Mouse (Mus musculus) brain, embryonic 18.5 days (tissue): ENCODE data around the gene Slc2a1.
A peak's percentile ranks its signal among the peaks of the same experiment; 100 is the strongest.

Experiments
- DNase-seq: peaks from one replicate; pipeline ENCODE4 v3.0.0-alpha.2; 2012; ENCODE audit warnings: low read depth, low spot score

Gene Slc2a1

GRCm38 (mm10) chr4:119131189-119131910 lies 22.8 kb downstream of the Slc2a1 start:
- no peak for DNase-seq

DNA sequence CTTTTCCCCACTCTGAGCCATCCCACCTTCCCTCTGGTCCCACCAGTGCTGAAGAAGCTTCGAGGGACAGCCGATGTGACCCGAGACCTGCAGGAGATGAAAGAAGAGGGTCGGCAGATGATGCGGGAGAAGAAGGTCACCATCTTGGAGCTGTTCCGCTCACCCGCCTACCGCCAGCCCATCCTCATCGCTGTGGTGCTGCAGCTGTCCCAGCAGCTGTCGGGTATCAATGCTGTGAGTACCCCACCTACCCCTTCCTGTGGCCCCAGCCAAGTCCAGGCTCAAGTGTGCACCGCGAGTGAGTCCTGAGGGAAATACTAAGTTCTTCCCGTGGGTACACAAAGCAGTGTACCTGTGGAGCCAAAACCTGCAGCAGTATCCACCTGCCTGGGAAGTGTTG lies 24.8 kb downstream of the Slc2a1 start:
- no peak for DNase-seq

GRCm38 (mm10) chr4:119133860-119134259 lies 25.3 kb downstream of the Slc2a1 start:
- DNase-seq: no peak

GRCm38 (mm10) chr4:119137313-119137712 lies 28.8 kb downstream of the Slc2a1 start:
- no peak for DNase-seq

DNA sequence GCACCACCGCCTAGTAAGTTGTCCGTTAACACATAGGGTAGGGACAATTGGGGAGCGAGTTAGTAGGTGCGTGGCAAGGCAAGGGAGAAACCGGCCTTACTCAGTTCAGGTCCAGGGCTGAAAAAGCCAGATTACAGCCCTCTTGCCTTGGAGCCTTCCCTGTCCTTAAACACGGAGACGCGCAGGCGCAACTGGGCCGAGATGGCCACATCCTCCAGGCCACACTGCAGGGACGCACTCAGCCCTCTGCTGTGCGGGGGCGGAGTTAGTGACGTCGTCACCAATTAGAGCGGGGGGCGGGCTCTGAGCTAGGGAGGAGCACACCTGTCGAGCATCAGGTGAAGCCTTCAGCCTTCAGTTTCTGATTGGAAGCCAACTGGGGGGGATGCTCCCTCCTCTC lies 29.7 kb downstream of the Slc2a1 start:
- peak; percentile 66 for DNase-seq

DNA sequence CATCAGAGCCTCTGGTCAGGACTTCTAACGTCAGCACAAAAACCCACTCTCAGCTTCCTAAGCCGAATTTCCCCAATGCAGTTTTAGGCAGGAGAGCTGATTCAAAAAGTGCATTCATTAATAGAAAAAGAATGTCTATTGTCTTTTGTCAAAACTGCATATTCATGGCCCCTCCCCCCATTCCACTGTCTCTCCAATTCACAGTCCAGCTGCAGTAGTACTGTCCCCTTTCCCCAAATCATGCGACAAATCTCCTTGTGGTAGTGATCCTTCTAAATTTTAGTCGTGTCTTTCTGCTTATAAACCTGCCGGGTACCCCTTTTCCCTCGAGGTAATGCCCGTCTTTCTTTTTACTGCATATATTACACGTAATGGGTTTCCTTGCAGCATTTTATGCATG lies 30.3 kb downstream of the Slc2a1 start:
- DNase-seq: no peak

GRCm38 (mm10) chr4:119140126-119140525 lies 31.6 kb downstream of the Slc2a1 start:
- DNase-seq: no peak

GRCm38 (mm10) chr4:119141191-119141590 lies 32.7 kb downstream of the Slc2a1 start:
- no peak for DNase-seq

DNA sequence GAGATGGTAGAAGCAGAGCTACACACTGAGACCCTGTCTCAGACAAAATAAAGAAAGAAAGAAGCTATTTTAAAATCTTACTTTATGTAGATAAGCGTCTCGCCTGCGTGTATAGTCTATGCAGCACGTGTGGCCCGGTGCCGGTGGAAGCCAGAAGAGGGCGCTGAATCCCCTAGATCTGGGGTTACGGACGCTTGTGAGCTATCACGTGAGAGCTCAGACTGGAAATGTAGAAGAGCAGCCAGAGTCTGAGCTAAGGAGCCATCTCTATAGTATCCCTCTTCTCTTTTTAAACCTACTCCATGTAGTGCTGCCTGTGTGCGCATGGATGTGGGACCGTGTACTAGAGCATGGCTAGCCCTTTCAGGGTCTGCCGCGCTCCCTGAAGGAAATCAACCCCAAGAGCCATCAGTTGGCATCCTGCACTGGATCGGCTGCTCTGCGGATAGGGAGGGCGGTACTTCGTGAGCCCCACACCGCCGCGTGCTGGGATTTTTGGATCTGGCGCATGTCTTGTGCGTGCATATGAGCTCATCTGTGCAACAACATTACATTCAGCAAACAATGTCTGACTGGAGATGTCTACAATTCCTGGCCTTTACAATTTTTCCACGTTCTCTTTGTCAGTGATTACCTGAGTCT lies 33.8 kb downstream of the Slc2a1 start:
- peak; percentile 60 for DNase-seq

DNA sequence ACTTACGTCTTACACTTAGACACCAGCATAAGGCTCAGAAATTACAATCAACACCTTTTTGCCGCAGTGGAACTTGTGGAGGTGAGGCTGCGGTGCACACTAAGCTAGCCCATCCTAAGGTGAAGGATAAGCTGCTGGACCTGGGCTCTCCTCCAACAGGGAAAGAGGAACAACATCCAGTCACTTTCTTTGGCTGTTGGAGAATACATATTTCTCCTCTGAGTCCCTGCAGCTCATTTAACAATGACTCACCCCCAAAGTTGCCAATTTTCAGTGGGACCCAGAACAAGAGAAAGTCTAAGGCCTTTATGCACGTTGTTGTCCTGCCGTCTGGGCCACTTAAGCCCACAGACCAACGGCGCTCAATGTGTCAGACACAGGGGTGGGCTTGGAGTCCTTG lies 38.3 kb downstream of the Slc2a1 start:
- DNase-seq: no peak

GRCm38 (mm10) chr4:119147347-119147746 lies 38.8 kb downstream of the Slc2a1 start:
- no peak for DNase-seq

GRCm38 (mm10) chr4:119148741-119149140 lies 40.2 kb downstream of the Slc2a1 start:
- DNase-seq: no peak

DNA sequence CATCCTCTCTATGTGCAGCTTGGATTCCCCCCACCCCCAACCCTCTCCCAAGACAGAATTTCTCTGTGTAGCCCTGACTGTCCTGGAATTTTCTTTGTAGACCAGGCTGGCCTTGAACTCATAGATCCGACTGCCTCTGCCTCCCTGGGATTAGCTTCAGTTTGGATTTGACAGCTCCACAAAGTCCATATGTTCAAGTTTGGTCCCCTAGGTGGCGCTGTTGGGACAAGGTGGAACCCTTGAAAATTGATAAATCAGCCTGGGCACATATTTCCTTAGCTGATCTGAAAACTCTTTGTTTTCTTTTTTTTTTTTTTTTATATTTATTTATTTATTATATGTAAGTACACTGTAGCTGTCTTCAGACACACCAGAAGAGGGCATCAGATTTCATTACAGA lies 48.7 kb downstream of the Slc2a1 start:
- no peak for DNase-seq

DNA sequence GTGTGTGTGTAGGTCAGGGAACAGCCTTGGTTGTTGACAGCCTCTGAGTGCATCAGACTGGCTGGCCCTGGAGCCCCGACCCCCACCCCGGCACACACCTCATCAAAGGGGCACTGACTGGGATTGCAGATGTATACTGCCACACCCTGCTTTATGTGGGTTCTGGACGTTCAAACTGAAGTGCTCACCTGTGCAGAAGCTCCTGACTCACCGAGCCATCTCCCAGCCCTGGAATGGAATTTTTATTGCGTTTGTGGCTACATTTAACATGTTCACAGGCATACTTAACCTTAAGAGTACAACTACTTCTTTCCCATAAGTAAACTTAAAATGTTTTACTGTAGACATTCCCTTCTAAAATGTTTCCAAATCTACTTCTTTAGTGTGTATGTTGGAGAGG lies 49.4 kb downstream of the Slc2a1 start:
- no peak for DNase-seq

GRCm38 (mm10) chr4:119161358-119161757 lies 52.8 kb downstream of the Slc2a1 start:
- no peak for DNase-seq

GRCm38 (mm10) chr4:119162990-119163389 lies 54.5 kb downstream of the Slc2a1 start:
- DNase-seq: no peak

DNA sequence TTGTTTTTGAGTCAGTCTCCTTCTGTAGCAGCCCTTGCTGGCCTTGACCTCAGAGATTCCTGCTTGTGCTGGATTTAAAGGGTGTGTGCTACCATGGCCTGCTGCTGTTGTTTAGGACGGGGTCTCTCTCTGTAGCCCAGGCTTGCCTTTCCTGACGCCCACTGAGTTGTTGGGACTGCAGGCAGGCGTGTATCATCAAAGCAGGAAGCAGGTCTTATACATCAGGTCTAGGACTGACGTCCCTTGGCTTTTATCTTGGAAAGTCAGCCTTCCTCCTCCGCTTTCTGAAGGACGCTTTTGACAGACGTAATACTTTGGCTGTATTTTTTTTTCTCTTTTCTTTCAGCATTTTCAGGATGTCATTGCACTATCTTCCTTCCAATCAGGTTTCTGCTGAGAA lies 57.4 kb downstream of the Slc2a1 start:
- no peak for DNase-seq

GRCm38 (mm10) chr4:119167068-119167467 lies 58.6 kb downstream of the Slc2a1 start:
- no peak for DNase-seq

DNA sequence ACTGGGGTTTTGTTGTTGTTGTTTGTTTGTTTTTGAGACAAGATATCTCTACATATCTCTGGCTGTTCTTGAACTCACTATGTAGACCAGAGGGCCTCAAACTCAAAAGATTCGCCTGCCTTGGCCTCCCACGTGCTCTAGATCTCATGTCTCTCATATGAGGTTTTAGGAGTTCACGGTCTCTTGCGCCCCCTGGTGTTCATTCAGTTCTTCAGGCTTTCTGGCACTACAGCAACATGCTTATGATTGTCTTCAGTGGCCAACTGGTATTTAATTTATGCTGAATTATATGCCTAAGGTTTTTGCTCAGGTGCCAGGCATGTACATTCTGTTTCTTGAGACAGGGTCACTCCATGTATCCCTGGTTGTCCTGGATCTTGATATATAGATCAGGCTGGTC lies 59.2 kb downstream of the Slc2a1 start:
- peak; percentile 54 for DNase-seq

DNA sequence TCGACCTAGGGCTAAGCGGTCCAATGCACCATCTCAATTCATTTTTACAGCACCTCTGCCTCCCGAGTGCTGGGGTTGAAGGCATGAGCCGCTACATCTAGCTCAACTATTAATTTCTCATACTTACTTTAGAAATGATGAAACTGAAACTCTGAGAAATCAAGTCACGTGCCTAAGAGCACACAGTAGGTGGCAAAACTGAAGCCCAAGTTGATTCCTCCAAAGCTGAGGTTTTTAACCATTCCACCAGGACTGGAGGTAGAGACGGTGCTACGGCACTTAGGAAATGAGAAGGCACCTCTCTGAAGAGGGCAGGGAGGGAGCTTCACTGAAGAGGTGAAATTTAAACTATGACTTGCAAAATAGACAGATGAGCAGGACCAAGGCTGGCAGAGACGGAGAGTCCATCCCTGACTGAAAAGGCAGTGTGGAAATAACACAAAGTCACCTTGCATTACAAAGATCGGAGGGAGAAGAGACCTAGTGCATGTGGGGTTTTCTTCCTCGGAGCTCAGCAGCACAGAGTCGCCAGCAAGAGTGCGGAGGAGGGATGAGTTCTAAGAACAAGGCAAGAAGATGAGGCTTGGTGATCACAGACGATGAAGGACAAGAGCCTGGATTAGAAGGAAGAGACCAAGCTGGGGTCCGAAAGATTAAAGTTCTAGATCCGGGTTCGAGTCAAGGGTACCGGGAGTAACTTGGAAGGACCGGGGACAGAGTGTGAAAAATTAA lies 64.6 kb downstream of the Slc2a1 start:
- DNase-seq: no peak

- DNase-seq: peak; percentile 94
Observed at GRCm38 (mm10) chr4:119173851-119174453, 65.4 kb downstream of the Slc2a1 start, which contains the start of gene Zfp691. TSS of gene Zfp691 (minus strand) at chr4:119174195.

DNA sequence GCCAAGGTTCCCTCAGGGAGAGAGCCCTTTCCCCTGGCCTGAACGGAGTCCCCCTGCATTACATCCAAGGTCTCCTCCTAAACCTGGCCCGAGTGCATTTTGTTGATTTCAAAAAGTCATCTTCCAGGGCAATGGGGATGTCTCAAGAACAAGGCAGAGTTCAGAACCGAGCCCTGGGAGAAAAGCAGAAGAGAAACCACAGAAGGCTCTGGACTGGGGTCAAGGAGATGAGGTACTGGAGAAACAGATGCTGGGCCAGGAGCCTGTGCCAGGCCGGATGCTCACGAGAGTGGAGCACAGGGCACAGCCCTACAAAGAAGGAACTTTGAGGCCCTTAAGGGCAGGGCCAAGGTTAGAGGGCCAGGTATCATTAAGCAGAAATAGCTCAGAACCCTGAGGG lies 69.2 kb downstream of the Slc2a1 start:
- no peak for DNase-seq
